Mouse (Mus musculus): ENCODE data around the gene Pde8b. TPM values are rescaled to one million over a fixed set of nuclear protein-coding genes. Genes with fewer than 3 reads are reported as not detected.

Gene Pde8b
- polyA plus RNA-seq, 1 experiment from 2014 or later: 12.1 TPM

DNA sequence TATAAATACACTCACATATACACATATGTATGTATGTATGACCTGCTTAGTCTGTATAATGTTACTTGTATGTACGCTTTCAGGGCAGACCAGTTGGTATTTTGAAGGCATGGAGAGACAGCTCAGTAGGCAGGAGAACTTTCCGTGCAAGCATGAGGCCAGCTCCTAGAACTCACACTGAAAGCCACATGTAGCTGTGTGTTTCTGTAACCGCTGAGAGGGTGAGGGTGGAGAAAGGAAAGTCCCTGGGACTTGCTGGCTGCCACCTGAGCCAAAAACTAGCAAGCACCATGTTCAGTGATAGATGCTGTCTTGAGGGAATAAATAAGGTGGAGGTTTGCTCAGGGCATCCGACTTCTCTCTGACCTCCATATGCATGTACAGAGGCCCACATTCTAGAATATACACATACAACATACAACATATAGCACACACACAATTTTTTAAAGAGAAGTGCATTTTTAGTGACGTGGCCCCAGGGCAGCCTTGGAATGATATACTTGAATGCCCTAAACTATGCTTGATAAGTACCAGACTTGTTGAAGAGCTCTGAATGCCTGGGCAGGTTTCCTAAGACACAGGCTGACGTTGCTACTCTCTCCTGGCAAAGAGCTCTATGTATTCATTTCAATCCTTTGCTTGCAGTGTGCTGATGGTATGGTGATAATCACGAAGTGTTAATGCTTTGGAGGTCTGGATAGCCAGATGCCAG lies 238.4 kb downstream of the Pde8b start:
- ATAC-seq (replicated peaks; ENCODE audit: low FRiP score, low read depth): no peak
- Histone ChIP-seq H3K36me3 (ENCODE audit: insufficient read depth, low read length) (no peaks in the 10 kb centered on the region), H3K9ac (ENCODE audit: low read depth, low read length) (no peak overlapping the region), H3K9me3 (replicated peaks; ENCODE audit: low read length) (no peaks in the 10 kb centered on the region), H3K27ac (no peak overlapping the region), H3K4me3 (replicated peaks; ENCODE audit: low read depth, low read length) (no peak overlapping the region), H3K27me3 (ENCODE audit: insufficient read depth, low read length) (no peaks in the 10 kb centered on the region), H3K4me1 (replicated peaks; ENCODE audit: insufficient read depth, low read length) (no peaks in the 10 kb centered on the region), H3K4me2 (ENCODE audit: low read length) (no peak overlapping the region)
- WGBS: 88% methylated on average over 7 of the region's 7 CpGs
- DNase-seq (ENCODE audit: low spot score): no peak
- no peak for TF ChIP-seq CTCF (IDR thresholded peaks at IDR 0.05; ENCODE audit: low read depth)

DNA sequence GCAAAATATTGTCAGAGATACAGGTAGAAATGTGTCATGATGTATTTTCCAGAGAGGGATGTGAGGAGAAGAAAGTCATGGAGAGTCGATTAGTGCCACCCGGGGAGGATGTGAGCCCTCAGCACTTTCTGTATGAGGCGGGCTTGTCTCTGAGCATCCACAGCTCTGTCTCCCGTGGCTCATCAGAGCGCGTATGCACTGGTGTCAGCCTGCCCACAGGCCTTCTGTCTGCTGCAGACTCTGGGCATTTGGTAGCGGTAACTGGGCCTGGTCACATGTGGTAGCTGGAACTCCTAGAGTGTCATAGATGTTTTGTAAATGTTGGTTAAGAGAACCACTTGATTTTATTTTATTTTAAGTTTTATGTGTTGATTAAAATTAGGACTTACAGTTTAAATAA lies 240.9 kb downstream of the Pde8b start:
- Histone ChIP-seq H3K4me2 (ENCODE audit: low read length) (no peak overlapping the region), H3K4me3 (replicated peaks; ENCODE audit: low read depth, low read length) (no peak overlapping the region), H3K9me3 (replicated peaks; ENCODE audit: low read length) (no peaks in the 10 kb centered on the region), H3K36me3 (ENCODE audit: insufficient read depth, low read length) (no peaks in the 10 kb centered on the region), H3K9ac (ENCODE audit: low read depth, low read length) (no peak overlapping the region), H3K4me1 (replicated peaks; ENCODE audit: insufficient read depth, low read length) (no peaks in the 10 kb centered on the region), H3K27me3 (ENCODE audit: insufficient read depth, low read length) (no peaks in the 10 kb centered on the region), H3K27ac (no peak overlapping the region)
- no peak for TF ChIP-seq CTCF (IDR thresholded peaks at IDR 0.05; ENCODE audit: low read depth)
- ATAC-seq (replicated peaks; ENCODE audit: low FRiP score, low read depth): no peak
- WGBS: 85% methylated on average over 7 of the region's 7 CpGs
- no peak for DNase-seq (ENCODE audit: low spot score)

DNA sequence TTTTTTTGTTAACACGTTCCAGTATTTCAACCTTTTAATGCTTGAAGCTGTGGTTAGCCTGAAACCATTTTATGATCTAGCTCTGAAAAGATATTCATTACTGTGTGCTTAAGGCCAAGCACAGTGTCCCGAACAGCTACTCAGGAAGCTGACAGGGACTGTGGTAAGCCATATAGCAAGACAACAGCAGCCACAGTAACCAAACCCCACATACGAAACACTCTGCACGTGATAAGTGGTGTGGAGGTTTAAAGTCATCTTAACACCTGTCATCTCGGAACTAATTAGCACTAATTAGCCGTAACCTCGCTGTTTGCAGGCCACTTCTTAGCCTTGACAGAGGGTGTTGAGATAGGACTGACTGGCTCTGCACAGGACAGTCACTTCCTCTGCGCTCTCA lies 242.9 kb downstream of the Pde8b start:
- ATAC-seq (replicated peaks; ENCODE audit: low FRiP score, low read depth): no peak
- no peak overlapping the region for H3K27ac ChIP-seq
- H3K9me3 ChIP-seq (replicated peaks; ENCODE audit: low read length): no peaks in the 10 kb centered on the region
- no peaks in the 10 kb centered on the region for H3K27me3 ChIP-seq (ENCODE audit: insufficient read depth, low read length)
- no peaks in the 10 kb centered on the region for H3K36me3 ChIP-seq (ENCODE audit: insufficient read depth, low read length)
- no peaks in the 10 kb centered on the region for H3K4me1 ChIP-seq (replicated peaks; ENCODE audit: insufficient read depth, low read length)
- no peak for DNase-seq (ENCODE audit: low spot score)
- TF ChIP-seq CTCF (IDR thresholded peaks at IDR 0.05; ENCODE audit: low read depth): no peak
- 69% methylated on average over 8 of the region's 8 CpGs for WGBS
- no peak overlapping the region for H3K9ac ChIP-seq (ENCODE audit: low read depth, low read length)
- H3K4me3 ChIP-seq (replicated peaks; ENCODE audit: low read depth, low read length): no peak overlapping the region
- H3K4me2 ChIP-seq (ENCODE audit: low read length): no peak overlapping the region

DNA sequence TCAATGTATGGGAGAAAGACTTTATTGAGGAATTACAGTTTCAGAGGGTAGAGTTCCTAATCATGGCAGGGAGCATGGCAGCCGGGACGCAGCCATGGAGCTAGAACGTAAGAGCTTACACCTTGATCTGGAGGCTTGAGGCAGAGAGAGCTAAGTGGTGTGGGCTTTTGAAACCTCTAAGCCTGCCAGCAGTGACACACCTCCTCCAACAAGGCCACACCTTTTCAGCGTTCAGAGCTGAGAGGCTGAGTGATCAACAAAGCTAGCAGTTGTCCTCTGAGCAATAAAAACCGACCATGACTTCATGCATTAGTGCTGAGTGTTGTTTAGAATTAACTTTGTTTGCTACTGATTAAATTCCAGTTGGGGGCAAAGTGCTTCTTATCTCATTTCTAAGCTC lies 259.6 kb downstream of the Pde8b start:
- ATAC-seq (replicated peaks; ENCODE audit: low FRiP score, low read depth) (0 out of 2 replicates have a peak, but pooled peaks have one; percentile 13), DNase-seq (ENCODE audit: low spot score) (peak; percentile 10)
- H3K9ac ChIP-seq (ENCODE audit: low read depth, low read length): no peak overlapping the region
- H3K4me3 ChIP-seq (replicated peaks; ENCODE audit: low read depth, low read length): no peak overlapping the region
- H3K4me1 ChIP-seq (replicated peaks; ENCODE audit: insufficient read depth, low read length): no peaks in the 10 kb centered on the region
- no peak for TF ChIP-seq CTCF (IDR thresholded peaks at IDR 0.05; ENCODE audit: low read depth)
- no peaks in the 10 kb centered on the region for H3K9me3 ChIP-seq (replicated peaks; ENCODE audit: low read length)
- 54% methylated on average over 5 of the region's 5 CpGs for WGBS
- no peak overlapping the region for H3K27ac ChIP-seq
- H3K27me3 ChIP-seq (ENCODE audit: insufficient read depth, low read length): no peaks in the 10 kb centered on the region
- no peaks in the 10 kb centered on the region for H3K36me3 ChIP-seq (ENCODE audit: insufficient read depth, low read length)
- no peak overlapping the region for H3K4me2 ChIP-seq (ENCODE audit: low read length)

DNA sequence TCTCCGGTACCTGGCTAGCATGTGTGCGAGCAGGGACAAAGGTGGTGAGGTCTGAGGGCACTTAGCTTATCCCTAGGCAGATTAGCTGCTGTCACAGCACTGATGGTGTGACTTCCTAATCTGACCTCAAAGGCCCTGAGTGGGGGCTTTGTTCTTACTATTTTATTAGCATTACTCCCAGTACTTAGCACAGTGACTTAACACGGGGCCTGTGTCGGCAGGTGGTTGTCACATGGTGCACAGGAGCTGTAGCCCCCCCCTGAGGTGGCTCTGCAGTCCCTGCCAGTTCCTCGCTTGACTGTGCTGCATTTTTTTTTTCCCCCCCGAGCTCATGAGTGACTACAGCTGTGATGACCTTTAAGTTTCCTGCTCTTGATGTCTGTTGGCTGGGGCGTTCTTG lies 271.1 kb downstream of the Pde8b start:
- H3K4me1 ChIP-seq (replicated peaks; ENCODE audit: insufficient read depth, low read length): peaks cover 9% of the 10 kb centered on the region; the same call in 1 of the 2 replicates
- H3K9ac ChIP-seq (ENCODE audit: low read depth, low read length): no peak overlapping the region
- H3K27ac ChIP-seq: no peak overlapping the region
- H3K4me3 ChIP-seq (replicated peaks; ENCODE audit: low read depth, low read length): no peak overlapping the region
- H3K4me2 ChIP-seq (ENCODE audit: low read length): no peak overlapping the region
- peak; percentile 50 for DNase-seq (ENCODE audit: low spot score)
- 38% methylated on average over 7 of the region's 7 CpGs for WGBS
- no peaks in the 10 kb centered on the region for H3K27me3 ChIP-seq (ENCODE audit: insufficient read depth, low read length)
- 0 out of 2 replicates have a peak, but pooled peaks cover 4% of the 10 kb centered on the region for H3K36me3 ChIP-seq (ENCODE audit: insufficient read depth, low read length)
- ATAC-seq (replicated peaks; ENCODE audit: low FRiP score, low read depth): no peak
- no peaks in the 10 kb centered on the region for H3K9me3 ChIP-seq (replicated peaks; ENCODE audit: low read length)
- TF ChIP-seq CTCF (IDR thresholded peaks at IDR 0.05; ENCODE audit: low read depth): no peak

DNA sequence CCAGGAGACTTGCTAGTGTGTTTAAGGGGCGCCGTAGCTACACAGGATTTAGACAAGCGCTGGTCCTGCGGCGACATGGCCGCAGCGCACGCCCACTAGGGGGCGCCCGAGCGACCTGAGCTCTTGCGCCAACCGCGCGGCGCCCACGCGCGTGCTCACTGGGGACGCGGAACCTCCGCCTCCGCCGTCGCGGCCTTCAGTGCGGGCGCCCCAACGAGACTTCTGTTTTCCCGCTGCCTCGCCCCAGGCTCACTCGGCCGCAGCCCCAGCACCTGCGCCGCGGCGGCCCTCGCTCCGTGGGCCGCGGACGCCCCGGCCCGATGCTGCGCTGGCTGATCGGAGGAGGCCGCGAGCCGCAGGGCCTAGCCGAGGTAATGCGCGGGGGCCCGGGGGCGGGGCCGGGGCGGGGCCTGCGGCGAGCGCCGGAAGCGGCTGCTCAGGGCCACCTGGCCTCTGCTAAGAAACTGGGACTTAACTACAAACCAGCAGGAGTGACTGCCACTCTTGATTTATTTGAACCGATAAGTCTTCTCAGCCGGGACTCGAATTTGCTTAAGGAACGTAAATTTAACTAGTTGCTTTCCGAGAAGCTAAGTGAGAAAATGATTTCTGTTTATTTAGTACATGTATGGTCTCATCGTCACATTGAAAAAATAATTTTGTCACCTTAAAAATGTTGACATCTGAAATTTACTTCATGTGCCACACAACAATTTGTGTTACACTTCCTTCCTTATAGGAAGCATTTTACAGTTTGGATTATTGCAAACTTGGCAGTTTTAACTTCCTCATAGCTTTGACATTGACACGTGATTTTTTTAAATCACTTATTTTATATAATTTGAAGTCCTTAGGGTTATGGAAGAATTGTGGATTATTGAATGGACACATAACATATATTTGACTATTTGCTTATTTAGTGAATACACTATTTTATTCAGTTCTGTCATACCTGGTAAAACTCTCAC lies 273.6 kb downstream of the Pde8b start, which contains the start of gene Wdr41:
Gene Wdr41 (plus strand): TSS at position 126 of the 968 bp plus-strand sequence.
- H3K9ac ChIP-seq (ENCODE audit: low read depth, low read length): peak within 1 kb of the TSS; percentile 97
- ATAC-seq (replicated peaks; ENCODE audit: low FRiP score, low read depth): peak; percentile 94
- H3K36me3 ChIP-seq (ENCODE audit: insufficient read depth, low read length): no peaks in the 10 kb centered on the region
- WGBS: under 1% methylated on average over 68 of the region's 68 CpGs
- peaks cover 9% of the 10 kb centered on the region; the same call in 1 of the 2 replicates for H3K4me1 ChIP-seq (replicated peaks; ENCODE audit: insufficient read depth, low read length)
- peak; percentile 92 for DNase-seq (ENCODE audit: low spot score)
- peak within 1 kb of the TSS; percentile 96 for H3K27ac ChIP-seq
- H3K27me3 ChIP-seq (ENCODE audit: insufficient read depth, low read length): no peaks in the 10 kb centered on the region
- H3K9me3 ChIP-seq (replicated peaks; ENCODE audit: low read length): no peaks in the 10 kb centered on the region
- TF ChIP-seq CTCF (IDR thresholded peaks at IDR 0.05; ENCODE audit: low read depth): peak; percentile 89
- H3K4me2 ChIP-seq (ENCODE audit: low read length): peak within 1 kb of the TSS; percentile 50
- peak within 1 kb of the TSS; percentile 76 for H3K4me3 ChIP-seq (replicated peaks; ENCODE audit: low read depth, low read length)
